Mouse (Mus musculus) liver, embryonic 12.5 days (tissue): Measurements from ENCODE around the gene Cracr2b. TPM values are rescaled to one million over a fixed set of nuclear protein-coding genes. Genes with fewer than 3 reads are reported as not detected.

Source experiments
- ATAC-seq: fragments of 200-750 bp; cut with Nextera tagmentation; 2 replicates; pipeline ENCODE4 v1.8.0; 2017; ENCODE audit warnings: moderate number of reproducible peaks, mild to moderate bottlenecking, moderate library complexity
- H3K27ac ChIP-seq: fragments of 300-500 bp; sonication (generic); 2 replicates; pipeline ENCODE4 v1.5.1; 2016; ENCODE audit warnings: mild to moderate bottlenecking
- H3K27me3 ChIP-seq: fragments of 300-500 bp; sonication (generic); replicated peaks from 2 replicates; pipeline ENCODE4 v1.6.1; 2016; ENCODE audit warnings: mild to moderate bottlenecking, moderate library complexity
- H3K36me3 ChIP-seq: fragments of 300-500 bp; sonication (generic); 2 replicates; pipeline ENCODE4 v1.6.1; 2016; ENCODE audit warnings: mild to moderate bottlenecking, moderate library complexity
- H3K4me1 ChIP-seq: fragments of 300-500 bp; sonication (generic); 2 replicates; pipeline ENCODE4 v1.6.1; 2016
- H3K4me2 ChIP-seq: fragments of 300-500 bp; sonication (generic); 2 replicates; pipeline ENCODE4 v1.6.1; 2016; ENCODE audit warnings: mild to moderate bottlenecking, moderate library complexity
- H3K4me3 ChIP-seq: fragments of 300-500 bp; sonication (generic); 2 replicates; pipeline ENCODE4 v1.5.1; 2016; ENCODE audit warnings: mild to moderate bottlenecking, moderate library complexity
- H3K9ac ChIP-seq: fragments of 300-500 bp; sonication (generic); 2 replicates; pipeline ENCODE4 v1.6.1; 2016; ENCODE audit warnings: mild to moderate bottlenecking, moderate library complexity
- H3K9me3 ChIP-seq: fragments of 300-500 bp; sonication (generic); replicated peaks from 2 replicates; pipeline ENCODE4 v1.6.1; 2016; ENCODE audit warnings: mild to moderate bottlenecking, moderate library complexity
- WGBS: fragments of 180-500 bp; shearing (Covaris S2); methylation state at CpG from one replicate; pipeline ENCODE4 v1.1.7; 2016; ENCODE audit not compliant: insufficient replicate concordance; 5-methylcytosine and 5-hydroxymethylcytosine counted together
- polyA plus RNA-seq: library from polyadenylated mRNA; unstranded; fragments of >200 nt; fragmentation: Nextera tagmentation; extraction: Ambion mirVana; gene quantifications from 2 replicates; pipeline ENCODE4 v1.2.1, GENCODE M21; 2016

Gene Cracr2b
- polyA plus RNA-seq, 1 experiment from 2014 or later, result 5.8 TPM

GRCm38 (mm10) chr7:141428701-141429100, 32.2 kb upstream of the Cracr2b start:
- no peak overlapping the region for H3K4me2 ChIP-seq
- no peak overlapping the region for H3K4me3 ChIP-seq

GRCm38 (mm10) chr7:141429310-141429709, 31.6 kb upstream of the Cracr2b start, which contains the start of gene Cend1:
Gene Cend1, minus strand, starts transcription at chr7:141429491.
- peaks cover 44% of the 10 kb centered on the region for H3K4me1 ChIP-seq
- no peak within 1 kb of the TSS for H3K4me3 ChIP-seq
- H3K9ac ChIP-seq, result no peak within 1 kb of the TSS
- H3K27me3 ChIP-seq, result peaks cover 29% of the 10 kb centered on the region
- H3K4me2 ChIP-seq, result no peak within 1 kb of the TSS; the same call in 1 of the 2 replicates
- peaks cover 41% of the 10 kb centered on the region for H3K36me3 ChIP-seq
- ATAC-seq, result peak; percentile 53
- WGBS, result 10% methylated on average over 19 of the region's 19 CpGs
- H3K27ac ChIP-seq, result no peak within 1 kb of the TSS
- H3K9me3 ChIP-seq, result no peaks in the 10 kb centered on the region

More at GRCm38 (mm10) chr7:141428701-141429100, 32.2 kb upstream of the Cracr2b start:
- no peak for ATAC-seq
- Histone ChIP-seq H3K36me3 (peaks cover 36% of the 10 kb centered on the region), H3K27me3 (peaks cover 31% of the 10 kb centered on the region), H3K4me1 (peaks cover 38% of the 10 kb centered on the region), H3K27ac (no peak overlapping the region), H3K9me3 (no peaks in the 10 kb centered on the region), H3K9ac (no peak overlapping the region)
- 52% methylated on average over 5 of the region's 5 CpGs for WGBS

DNA sequence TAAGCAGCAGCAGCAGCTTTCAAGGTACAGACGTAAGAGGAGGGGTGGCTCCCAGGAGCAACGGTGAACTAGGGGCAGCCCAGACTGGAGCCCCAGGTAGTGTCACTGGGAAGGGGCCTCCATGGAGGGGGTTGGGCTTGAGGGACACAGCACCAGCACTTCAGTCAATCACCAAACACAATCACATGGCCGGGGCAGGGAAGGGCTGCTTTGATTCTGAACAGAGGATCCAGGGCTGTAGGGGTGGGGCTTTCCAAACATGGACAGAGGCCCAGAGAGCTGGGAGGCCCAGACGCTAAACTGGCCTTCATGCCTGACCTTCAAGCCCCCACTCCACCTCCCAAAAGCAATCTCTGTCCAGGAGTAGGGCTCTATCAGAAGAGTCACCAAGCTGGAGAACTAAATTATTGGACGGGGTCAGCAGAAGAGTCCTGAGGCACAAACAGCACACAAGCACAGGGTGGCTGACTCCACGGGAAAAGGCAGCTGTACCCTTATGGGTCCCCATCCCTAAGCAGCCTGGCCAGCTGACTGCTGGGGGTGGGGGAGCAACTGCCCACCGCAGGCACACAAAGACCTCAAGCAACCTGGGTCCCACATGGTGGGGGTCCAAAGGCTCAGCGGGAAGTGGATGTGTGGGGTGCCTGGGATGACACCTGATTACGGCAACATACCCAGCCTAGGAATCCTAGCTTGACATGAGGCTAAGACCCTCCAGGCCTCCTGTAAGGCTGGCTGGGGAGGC, 30.9 kb upstream of the Cracr2b start:
- Histone ChIP-seq H3K36me3 (peaks cover 41% of the 10 kb centered on the region), H3K4me2 (no peak overlapping the region), H3K4me3 (no peak overlapping the region), H3K27ac (no peak overlapping the region), H3K9me3 (no peaks in the 10 kb centered on the region), H3K4me1 (peaks cover 51% of the 10 kb centered on the region), H3K9ac (no peak overlapping the region), H3K27me3 (peaks cover 29% of the 10 kb centered on the region)
- no peak for ATAC-seq
- WGBS, result 66% methylated on average over 9 of the region's 9 CpGs

GRCm38 (mm10) chr7:141430585-141431240, 30.2 kb upstream of the Cracr2b start:
- Histone ChIP-seq H3K9me3 (no peaks in the 10 kb centered on the region), H3K36me3 (peaks cover 41% of the 10 kb centered on the region), H3K4me1 (peaks cover 57% of the 10 kb centered on the region), H3K27ac (no peak overlapping the region), H3K4me3 (no peak overlapping the region), H3K9ac (no peak overlapping the region), H3K4me2 (no peak overlapping the region), H3K27me3 (peaks cover 25% of the 10 kb centered on the region)
- ATAC-seq, result no peak
- WGBS, result 83% methylated on average over 9 of the region's 9 CpGs

- H3K4me2 ChIP-seq, result no peak overlapping the region
- peaks cover 17% of the 10 kb centered on the region; the same call in 1 of the 2 replicates for H3K27me3 ChIP-seq
- H3K4me3 ChIP-seq, result no peak overlapping the region
- ATAC-seq, result no peak
- peaks cover 41% of the 10 kb centered on the region for H3K36me3 ChIP-seq
- 89% methylated on average over 19 of the region's 19 CpGs for WGBS
- no peak overlapping the region for H3K27ac ChIP-seq
- H3K4me1 ChIP-seq, result peaks cover 63% of the 10 kb centered on the region
- H3K9ac ChIP-seq, result no peak overlapping the region
- no peaks in the 10 kb centered on the region for H3K9me3 ChIP-seq
Observed at GRCm38 (mm10) chr7:141431434-141432185, 29.3 kb upstream of the Cracr2b start.

- H3K4me1 ChIP-seq, result peaks cover 63% of the 10 kb centered on the region
- H3K4me3 ChIP-seq, result no peak overlapping the region
- H3K27me3 ChIP-seq, result peaks cover 12% of the 10 kb centered on the region; the same call in 1 of the 2 replicates
- peaks cover 41% of the 10 kb centered on the region for H3K36me3 ChIP-seq
- no peak overlapping the region for H3K4me2 ChIP-seq
- no peak overlapping the region for H3K9ac ChIP-seq
- ATAC-seq, result no peak
- no peaks in the 10 kb centered on the region for H3K9me3 ChIP-seq
- no peak overlapping the region for H3K27ac ChIP-seq
- WGBS, result 81% methylated on average over 8 of the region's 8 CpGs
Observed at GRCm38 (mm10) chr7:141432186-141432611, 28.7 kb upstream of the Cracr2b start.

- H3K36me3 ChIP-seq, result peaks cover 43% of the 10 kb centered on the region
- 0 out of 2 replicates have a peak, but pooled peaks cover 5% of the 10 kb centered on the region for H3K27me3 ChIP-seq
- H3K4me1 ChIP-seq, result peaks cover 68% of the 10 kb centered on the region
- no peak overlapping the region for H3K9ac ChIP-seq
- H3K4me3 ChIP-seq, result no peak overlapping the region
- 83% methylated on average over 6 of the region's 6 CpGs for WGBS
- no peak overlapping the region for H3K4me2 ChIP-seq
- ATAC-seq, result no peak
- no peaks in the 10 kb centered on the region for H3K9me3 ChIP-seq
- H3K27ac ChIP-seq, result no peak overlapping the region
Observed at GRCm38 (mm10) chr7:141432741-141433516, 28.0 kb upstream of the Cracr2b start.

DNA sequence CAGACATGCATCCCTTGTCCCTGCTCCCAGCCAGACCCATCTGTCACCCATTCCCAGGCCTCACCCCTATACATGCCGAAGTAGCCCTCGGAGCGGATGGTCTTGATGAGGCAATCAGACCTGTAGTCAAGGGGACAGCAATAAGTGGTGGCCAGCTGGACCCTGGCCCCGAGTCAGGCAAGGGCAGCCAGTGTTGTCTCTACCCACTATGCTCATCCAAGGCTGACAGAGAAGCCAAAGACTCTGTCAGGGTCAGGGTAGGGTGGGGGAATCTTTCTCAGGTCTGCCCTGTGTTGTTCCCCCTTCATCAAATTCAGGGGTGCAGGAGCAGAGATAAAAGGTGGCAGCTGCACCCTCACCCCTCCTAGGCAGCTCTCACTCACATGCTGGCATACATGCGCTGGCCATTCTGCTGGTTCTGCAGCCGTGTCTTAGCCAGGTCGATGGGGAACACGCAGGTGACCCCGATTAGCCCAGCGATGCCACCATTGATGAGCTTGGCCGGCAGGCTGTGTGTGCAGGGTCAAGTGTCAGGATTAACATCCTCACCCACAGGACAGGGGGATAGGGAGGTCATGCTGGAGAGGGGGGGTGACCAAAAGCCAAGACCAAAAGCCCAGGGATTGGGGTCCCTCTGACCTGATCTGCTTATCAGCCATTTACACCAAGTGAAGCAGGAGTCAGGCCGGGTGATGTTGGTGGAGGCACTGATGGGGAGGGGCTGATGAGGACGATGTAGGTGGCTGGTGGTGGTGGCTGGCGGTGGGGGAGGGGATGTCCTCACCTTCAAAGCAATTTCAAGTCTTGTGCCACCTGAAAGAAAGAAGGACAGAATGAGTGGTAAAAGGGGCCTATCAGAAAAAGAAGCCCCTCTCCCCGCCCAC, 27.1 kb upstream of the Cracr2b start:
- no peak for ATAC-seq
- Histone ChIP-seq H3K4me1 (peaks cover 71% of the 10 kb centered on the region), H3K27ac (no peak overlapping the region), H3K9me3 (no peaks in the 10 kb centered on the region), H3K4me3 (peak overlapping the region; percentile 56), H3K4me2 (peak overlapping the region; percentile 96), H3K36me3 (peaks cover 51% of the 10 kb centered on the region), H3K9ac (peak overlapping the region; percentile 29), H3K27me3 (no peaks in the 10 kb centered on the region)
- WGBS, result 74% methylated on average over 15 of the region's 15 CpGs

- Histone ChIP-seq H3K27ac (0 out of 2 replicates have a peak overlapping the region, but pooled peaks have one; percentile 68), H3K9me3 (no peaks in the 10 kb centered on the region), H3K4me1 (peaks cover 64% of the 10 kb centered on the region), H3K36me3 (peaks cover 58% of the 10 kb centered on the region), H3K27me3 (no peaks in the 10 kb centered on the region), H3K4me3 (peak overlapping the region; percentile 56), H3K4me2 (peak overlapping the region; percentile 96), H3K9ac (peak overlapping the region; percentile 64)
- 46% methylated on average over 8 of the region's 8 CpGs for WGBS
- no peak for ATAC-seq
Observed at GRCm38 (mm10) chr7:141434464-141434863, 26.4 kb upstream of the Cracr2b start.

GRCm38 (mm10) chr7:141435129-141435855, 25.6 kb upstream of the Cracr2b start:
- H3K27ac ChIP-seq, result peak overlapping the region; percentile 71
- no peaks in the 10 kb centered on the region for H3K9me3 ChIP-seq
- peaks cover 64% of the 10 kb centered on the region for H3K36me3 ChIP-seq
- peak; percentile 74 for ATAC-seq
- peak overlapping the region; percentile 56 for H3K4me3 ChIP-seq
- no peaks in the 10 kb centered on the region for H3K27me3 ChIP-seq
- 5% methylated on average over 17 of the region's 17 CpGs for WGBS
- peak overlapping the region; percentile 96 for H3K4me2 ChIP-seq
- H3K4me1 ChIP-seq, result peaks cover 58% of the 10 kb centered on the region
- H3K9ac ChIP-seq, result peak overlapping the region; percentile 64
